Mouse (Mus musculus) midbrain, postnatal 0 days (tissue): ENCODE measurements around the gene Mroh2a. TPM values are rescaled to one million over a fixed set of nuclear protein-coding genes. Genes with fewer than 3 reads are reported as not detected.

ENCODE experiments used
- ATAC-seq: fragments of 200-750 bp; cut with Nextera tagmentation; 2 replicates; pipeline ENCODE4 v1.8.0; 2017; ENCODE audit warnings: moderate number of reproducible peaks, mild to moderate bottlenecking, moderate TSS enrichment, moderate library complexity; ENCODE audit not compliant: low FRiP score
- DNase-seq: peaks from one replicate; pipeline ENCODE4 v3.0.0-alpha.2; 2015; ENCODE audit warnings: low spot score
- H3K27ac ChIP-seq: fragments of 300-500 bp; sonication (generic); 2 replicates; pipeline ENCODE4 v1.5.1; 2014; ENCODE audit warnings: low read depth, mild to moderate bottlenecking, low read length, mixed read lengths
- H3K27me3 ChIP-seq: fragments of 300-500 bp; sonication (generic); 2 replicates; pipeline ENCODE4 v1.6.1; 2014; ENCODE audit warnings: low read length, control low read depth, mixed read lengths; ENCODE audit not compliant: insufficient read depth
- H3K36me3 ChIP-seq: fragments of 300-500 bp; sonication (generic); 2 replicates; pipeline ENCODE4 v1.6.1; 2014; ENCODE audit warnings: low read length, control low read depth, mixed read lengths; ENCODE audit not compliant: insufficient read depth
- H3K4me1 ChIP-seq: fragments of 300-500 bp; sonication (generic); 2 replicates; pipeline ENCODE4 v1.6.1; 2014; ENCODE audit warnings: mild to moderate bottlenecking, control low read depth, antibody characterized with exemption, low read length, mixed read lengths; ENCODE audit not compliant: insufficient read depth
- H3K4me2 ChIP-seq: fragments of 300-500 bp; sonication (generic); 2 replicates; pipeline ENCODE4 v1.6.1; 2014; ENCODE audit warnings: low read depth, mild to moderate bottlenecking, low read length, mixed read lengths; ENCODE audit not compliant: poor library complexity, severe bottlenecking
- H3K4me3 ChIP-seq: fragments of 300-500 bp; sonication (generic); 2 replicates; pipeline ENCODE4 v1.5.1; 2014; ENCODE audit warnings: low read depth, mild to moderate bottlenecking, low read length, moderate library complexity
- H3K9ac ChIP-seq: fragments of 300-500 bp; sonication (generic); replicated peaks from 2 replicates; pipeline ENCODE4 v1.6.1; 2014; ENCODE audit warnings: mild to moderate bottlenecking, low read length, moderate library complexity, mixed read lengths; ENCODE audit not compliant: poor library complexity, severe bottlenecking
- H3K9me3 ChIP-seq: fragments of 300-500 bp; sonication (generic); 2 replicates; pipeline ENCODE4 v1.6.1; 2016; ENCODE audit warnings: low read length, control low read depth
- CTCF ChIP-seq: IDR thresholded peaks from 2 replicates; pipeline ENCODE4 v1.5.1; 2016; ENCODE audit warnings: antibody characterized with exemption, mild to moderate bottlenecking
- WGBS: fragments of 180-500 bp; shearing (Covaris S2); extraction: QIAGEN DNeasy Blood & Tissue Kit; methylation state at CpG from one replicate; pipeline ENCODE4 v1.1.7; 2014; 5-methylcytosine and 5-hydroxymethylcytosine counted together
- polyA plus RNA-seq: library from polyadenylated mRNA; unstranded; fragments of >200 nt; fragmentation: Nextera tagmentation; extraction: Ambion mirVana; gene quantifications from 2 replicates; pipeline ENCODE4 v1.2.1, GENCODE M21; 2015
- total RNA-seq: library from RNA; depleted of rRNA; stranded (reverse); fragments of >200 nt; gene quantifications from 2 replicates; pipeline ENCODE4 v1.2.3, GENCODE M21; 2014

Gene Mroh2a
- total and polyA plus RNA-seq, 2 experiments from 2014 or later: 0.56 TPM; not detected in 1

GRCm38 (mm10) chr1:88235046-88235893 is 8.5 kb downstream of the Mroh2a start:
- DNase-seq: no peak

GRCm38 (mm10) chr1:88235894-88236415 is 9.2 kb downstream of the Mroh2a start:
- no peak overlapping the region for H3K9ac ChIP-seq
- H3K4me2 ChIP-seq: no peak overlapping the region
- H3K4me3 ChIP-seq: no peak overlapping the region
- H3K27me3 ChIP-seq: no peaks in the 10 kb centered on the region
- H3K36me3 ChIP-seq: no peaks in the 10 kb centered on the region
- H3K9me3 ChIP-seq: peaks cover 98% of the 10 kb centered on the region
- DNase-seq: no peak
- 60% methylated on average over 4 of the region's 4 CpGs for WGBS
- no peak for ATAC-seq
- H3K27ac ChIP-seq: no peak overlapping the region
- H3K4me1 ChIP-seq: no peaks in the 10 kb centered on the region
- TF ChIP-seq CTCF: no peak

More at GRCm38 (mm10) chr1:88235046-88235893, 8.5 kb downstream of the Mroh2a start:
- TF ChIP-seq CTCF: no peak
- Histone ChIP-seq H3K9ac (no peak overlapping the region), H3K9me3 (peaks cover 98% of the 10 kb centered on the region), H3K36me3 (no peaks in the 10 kb centered on the region), H3K27ac (no peak overlapping the region), H3K4me3 (no peak overlapping the region), H3K27me3 (no peaks in the 10 kb centered on the region), H3K4me2 (no peak overlapping the region), H3K4me1 (no peaks in the 10 kb centered on the region)
- 63% methylated on average over 11 of the region's 11 CpGs for WGBS
- ATAC-seq: peak; percentile 11

GRCm38 (mm10) chr1:88237311-88237710 is 10.5 kb downstream of the Mroh2a start:
- ATAC-seq: no peak
- 76% methylated on average over 5 of the region's 5 CpGs for WGBS
- no peaks in the 10 kb centered on the region for H3K27me3 ChIP-seq
- no peak for TF ChIP-seq CTCF
- no peak overlapping the region for H3K27ac ChIP-seq
- no peak overlapping the region for H3K4me3 ChIP-seq
- H3K9me3 ChIP-seq: peaks cover 97% of the 10 kb centered on the region
- no peak overlapping the region for H3K4me2 ChIP-seq
- no peak for DNase-seq
- H3K36me3 ChIP-seq: no peaks in the 10 kb centered on the region
- no peak overlapping the region for H3K9ac ChIP-seq
- H3K4me1 ChIP-seq: no peaks in the 10 kb centered on the region

GRCm38 (mm10) chr1:88238771-88239170 is 12.0 kb downstream of the Mroh2a start:
- no peak for ATAC-seq
- 75% methylated on average over 6 of the region's 6 CpGs for WGBS
- no peak for TF ChIP-seq CTCF

GRCm38 (mm10) chr1:88240072-88240471 is 13.3 kb downstream of the Mroh2a start:
- Histone ChIP-seq H3K4me1 (no peaks in the 10 kb centered on the region), H3K9ac (no peak overlapping the region), H3K36me3 (no peaks in the 10 kb centered on the region), H3K9me3 (peaks cover 97% of the 10 kb centered on the region), H3K4me3 (no peak overlapping the region), H3K27ac (no peak overlapping the region), H3K27me3 (no peaks in the 10 kb centered on the region), H3K4me2 (no peak overlapping the region)
- WGBS: 71% methylated on average over 5 of the region's 5 CpGs
- no peak for DNase-seq
- no peak for ATAC-seq
- no peak for TF ChIP-seq CTCF

More at GRCm38 (mm10) chr1:88238771-88239170, 12.0 kb downstream of the Mroh2a start:
- Histone ChIP-seq H3K27ac (no peak overlapping the region), H3K27me3 (no peaks in the 10 kb centered on the region), H3K4me3 (no peak overlapping the region), H3K36me3 (no peaks in the 10 kb centered on the region), H3K9ac (no peak overlapping the region), H3K4me2 (no peak overlapping the region), H3K9me3 (peaks cover 97% of the 10 kb centered on the region), H3K4me1 (no peaks in the 10 kb centered on the region)
- no peak for DNase-seq

- Histone ChIP-seq H3K4me3 (no peak overlapping the region), H3K4me2 (no peak overlapping the region), H3K27ac (no peak overlapping the region), H3K9me3 (peaks cover 97% of the 10 kb centered on the region), H3K9ac (no peak overlapping the region), H3K36me3 (no peaks in the 10 kb centered on the region), H3K4me1 (no peaks in the 10 kb centered on the region), H3K27me3 (no peaks in the 10 kb centered on the region)
- 71% methylated on average over 4 of the region's 4 CpGs for WGBS
- TF ChIP-seq CTCF: no peak
- DNase-seq (no peak), ATAC-seq (peak; percentile 8; the same call in 1 of the 2 replicates)
These were observed 13.8 kb downstream of the Mroh2a start for GRCm38 (mm10) chr1:88240579-88240978.
